Mouse (Mus musculus): ENCODE data around the gene Lefty2. TPM values are rescaled to one million over a fixed set of nuclear protein-coding genes. Genes with fewer than 3 reads are reported as not detected.

Gene Lefty2
- polyA plus RNA-seq, 1 experiment, result not detected

- Histone ChIP-seq H3K36me3 (ENCODE audit: control insufficient read depth, insufficient read depth) (no peaks in the 10 kb centered on the region), H3K79me3 (ENCODE audit: low read depth) (no peaks in the 10 kb centered on the region), H3K4me3 (ENCODE audit: insufficient read depth, poor library complexity, severe bottlenecking) (no peak overlapping the region), H3K27me3 (ENCODE audit: control insufficient read depth, insufficient read depth, insufficient read length) (peaks cover 12% of the 10 kb centered on the region), H3K79me2 (ENCODE audit: control insufficient read depth, insufficient read depth) (no peaks in the 10 kb centered on the region), H3ac (ENCODE audit: control insufficient read depth, insufficient read length, low read depth) (no peak overlapping the region)
- TF ChIP-seq MAX (IDR thresholded peaks at IDR 0.05) (no peak), MYOG (IDR thresholded peaks at IDR 0.05; ENCODE audit: control insufficient read depth, extremely low read depth, insufficient read length) (no peak), MYOD1 (IDR thresholded peaks at IDR 0.05; ENCODE audit: control insufficient read depth, insufficient read length, low read depth) (no peak), CEBPB (IDR thresholded peaks at IDR 0.05; ENCODE audit: low read depth) (no peak), CTCF (IDR thresholded peaks at IDR 0.05; ENCODE audit: control insufficient read depth, insufficient read depth, insufficient read length) (no peak), FOSL1 (IDR thresholded peaks at IDR 0.05; ENCODE audit: insufficient read depth, low read length, poor library complexity, severe bottlenecking) (no peak), USF1 (IDR thresholded peaks at IDR 0.05; ENCODE audit: low read depth) (no peak)
Observed at GRCm38 (mm10) chr1:180874615-180875014, 18.3 kb upstream of the Lefty2 start.

- TF ChIP-seq MAX (IDR thresholded peaks at IDR 0.05), result no peak
- no peak for TF ChIP-seq USF1 (IDR thresholded peaks at IDR 0.05; ENCODE audit: low read depth)
- no peak for TF ChIP-seq CTCF (IDR thresholded peaks at IDR 0.05; ENCODE audit: control insufficient read depth, insufficient read depth, insufficient read length)
- TF ChIP-seq MYOG (IDR thresholded peaks at IDR 0.05; ENCODE audit: control insufficient read depth, extremely low read depth, insufficient read length), result no peak
- TF ChIP-seq FOSL1 (IDR thresholded peaks at IDR 0.05; ENCODE audit: insufficient read depth, low read length, poor library complexity, severe bottlenecking), result no peak
- TF ChIP-seq MYOD1 (IDR thresholded peaks at IDR 0.05; ENCODE audit: control insufficient read depth, insufficient read length, low read depth), result no peak
- TF ChIP-seq CEBPB (IDR thresholded peaks at IDR 0.05; ENCODE audit: low read depth), result no peak
- Histone ChIP-seq H3K4me3 (ENCODE audit: insufficient read depth, poor library complexity, severe bottlenecking) (no peak overlapping the region), H3K79me2 (ENCODE audit: control insufficient read depth, insufficient read depth) (no peaks in the 10 kb centered on the region), H3K79me3 (ENCODE audit: low read depth) (no peaks in the 10 kb centered on the region), H3K27me3 (ENCODE audit: control insufficient read depth, insufficient read depth, insufficient read length) (peaks cover 12% of the 10 kb centered on the region), H3K36me3 (ENCODE audit: control insufficient read depth, insufficient read depth) (no peaks in the 10 kb centered on the region), H3ac (ENCODE audit: control insufficient read depth, insufficient read length, low read depth) (no peak overlapping the region)
Observed at GRCm38 (mm10) chr1:180875126-180875525, 17.8 kb upstream of the Lefty2 start.

GRCm38 (mm10) chr1:180877466-180877865 is 15.4 kb upstream of the Lefty2 start:
- H3K27me3 ChIP-seq (ENCODE audit: control insufficient read depth, insufficient read depth, insufficient read length), result peaks cover 16% of the 10 kb centered on the region
- no peak overlapping the region for H3ac ChIP-seq (ENCODE audit: control insufficient read depth, insufficient read length, low read depth)
- no peaks in the 10 kb centered on the region for H3K79me2 ChIP-seq (ENCODE audit: control insufficient read depth, insufficient read depth)
- no peaks in the 10 kb centered on the region for H3K79me3 ChIP-seq (ENCODE audit: low read depth)
- TF ChIP-seq MYOD1 (IDR thresholded peaks at IDR 0.05; ENCODE audit: control insufficient read depth, insufficient read length, low read depth) (no peak), CEBPB (IDR thresholded peaks at IDR 0.05; ENCODE audit: low read depth) (no peak), CTCF (IDR thresholded peaks at IDR 0.05; ENCODE audit: control insufficient read depth, insufficient read depth, insufficient read length) (no peak), MYOG (IDR thresholded peaks at IDR 0.05; ENCODE audit: control insufficient read depth, extremely low read depth, insufficient read length) (no peak), FOSL1 (IDR thresholded peaks at IDR 0.05; ENCODE audit: insufficient read depth, low read length, poor library complexity, severe bottlenecking) (no peak)
- no peak overlapping the region for H3K4me3 ChIP-seq (ENCODE audit: insufficient read depth, poor library complexity, severe bottlenecking)
- no peaks in the 10 kb centered on the region for H3K36me3 ChIP-seq (ENCODE audit: control insufficient read depth, insufficient read depth)

- Histone ChIP-seq H3K27me3 (ENCODE audit: control insufficient read depth, insufficient read depth, insufficient read length) (peaks cover 21% of the 10 kb centered on the region), H3K79me2 (ENCODE audit: control insufficient read depth, insufficient read depth) (no peaks in the 10 kb centered on the region), H3K36me3 (ENCODE audit: control insufficient read depth, insufficient read depth) (no peaks in the 10 kb centered on the region), H3K79me3 (ENCODE audit: low read depth) (no peaks in the 10 kb centered on the region), H3ac (ENCODE audit: control insufficient read depth, insufficient read length, low read depth) (no peak overlapping the region), H3K4me3 (ENCODE audit: insufficient read depth, poor library complexity, severe bottlenecking) (no peak overlapping the region)
- TF ChIP-seq MYOG (IDR thresholded peaks at IDR 0.05; ENCODE audit: control insufficient read depth, extremely low read depth, insufficient read length), result no peak
- no peak for TF ChIP-seq CEBPB (IDR thresholded peaks at IDR 0.05; ENCODE audit: low read depth)
- no peak for TF ChIP-seq USF1 (IDR thresholded peaks at IDR 0.05; ENCODE audit: low read depth)
- no peak for TF ChIP-seq FOSL1 (IDR thresholded peaks at IDR 0.05; ENCODE audit: insufficient read depth, low read length, poor library complexity, severe bottlenecking)
- no peak for TF ChIP-seq MAX (IDR thresholded peaks at IDR 0.05)
- TF ChIP-seq MYOD1 (IDR thresholded peaks at IDR 0.05; ENCODE audit: control insufficient read depth, insufficient read length, low read depth), result no peak
- no peak for TF ChIP-seq CTCF (IDR thresholded peaks at IDR 0.05; ENCODE audit: control insufficient read depth, insufficient read depth, insufficient read length)
Observed at GRCm38 (mm10) chr1:180881768-180882167, 11.1 kb upstream of the Lefty2 start.

- no peak overlapping the region for H3ac ChIP-seq (ENCODE audit: control insufficient read depth, insufficient read length, low read depth)
Observed at GRCm38 (mm10) chr1:180883731-180884130, 9.2 kb upstream of the Lefty2 start.

GRCm38 (mm10) chr1:180884484-180884883 is 8.4 kb upstream of the Lefty2 start:
- Histone ChIP-seq H3K79me2 (ENCODE audit: control insufficient read depth, insufficient read depth) (no peaks in the 10 kb centered on the region), H3K4me3 (ENCODE audit: insufficient read depth, poor library complexity, severe bottlenecking) (no peak overlapping the region), H3K27me3 (ENCODE audit: control insufficient read depth, insufficient read depth, insufficient read length) (peaks cover 9% of the 10 kb centered on the region), H3ac (ENCODE audit: control insufficient read depth, insufficient read length, low read depth) (no peak overlapping the region), H3K36me3 (ENCODE audit: control insufficient read depth, insufficient read depth) (no peaks in the 10 kb centered on the region), H3K79me3 (ENCODE audit: low read depth) (no peaks in the 10 kb centered on the region)
- TF ChIP-seq USF1 (IDR thresholded peaks at IDR 0.05; ENCODE audit: low read depth) (no peak), MYOD1 (IDR thresholded peaks at IDR 0.05; ENCODE audit: control insufficient read depth, insufficient read length, low read depth) (no peak), CTCF (IDR thresholded peaks at IDR 0.05; ENCODE audit: control insufficient read depth, insufficient read depth, insufficient read length) (no peak)

More at GRCm38 (mm10) chr1:180883731-180884130, 9.2 kb upstream of the Lefty2 start:
- no peaks in the 10 kb centered on the region for H3K79me3 ChIP-seq (ENCODE audit: low read depth)
- no peaks in the 10 kb centered on the region for H3K79me2 ChIP-seq (ENCODE audit: control insufficient read depth, insufficient read depth)
- H3K4me3 ChIP-seq (ENCODE audit: insufficient read depth, poor library complexity, severe bottlenecking), result no peak overlapping the region
- H3K36me3 ChIP-seq (ENCODE audit: control insufficient read depth, insufficient read depth), result no peaks in the 10 kb centered on the region
- TF ChIP-seq MYOD1 (IDR thresholded peaks at IDR 0.05; ENCODE audit: control insufficient read depth, insufficient read length, low read depth) (no peak), FOSL1 (IDR thresholded peaks at IDR 0.05; ENCODE audit: insufficient read depth, low read length, poor library complexity, severe bottlenecking) (no peak)
- peaks cover 11% of the 10 kb centered on the region for H3K27me3 ChIP-seq (ENCODE audit: control insufficient read depth, insufficient read depth, insufficient read length)

Measured in C2C12 (cell line).